Mouse (Mus musculus) right cerebral cortex, adult 18-20 months (tissue): Measurements from ENCODE around the gene Szrd1.

Source experiments
- DNase-seq: peaks from one replicate; pipeline ENCODE4 v3.0.0; 2022; ENCODE audit warnings: mixed read lengths

Gene Szrd1

DNA sequence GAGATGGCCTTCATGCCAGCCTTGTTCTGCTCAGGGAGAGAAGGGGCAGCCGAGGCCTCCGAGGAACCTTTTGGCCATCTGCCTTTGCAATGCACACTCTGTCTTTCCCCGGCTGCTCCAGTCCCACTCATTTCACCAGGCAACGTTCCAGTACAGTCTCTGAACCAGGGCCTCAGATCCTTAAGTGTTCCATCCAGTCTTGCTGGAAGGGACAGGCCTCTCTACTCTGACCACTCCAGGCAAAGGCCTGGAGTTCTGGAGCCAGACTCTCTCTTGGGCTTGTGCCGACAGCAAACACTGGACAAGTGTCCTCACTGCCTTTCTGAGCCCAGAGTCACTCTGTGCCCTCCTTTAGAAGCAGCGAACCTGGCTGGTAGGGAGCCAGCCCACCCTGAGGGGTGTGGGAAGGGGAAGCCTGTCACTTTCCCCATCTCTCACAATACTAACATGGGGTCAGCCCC, 25.0 kb downstream of the Szrd1 start:
- peak; percentile 48 for DNase-seq

DNA sequence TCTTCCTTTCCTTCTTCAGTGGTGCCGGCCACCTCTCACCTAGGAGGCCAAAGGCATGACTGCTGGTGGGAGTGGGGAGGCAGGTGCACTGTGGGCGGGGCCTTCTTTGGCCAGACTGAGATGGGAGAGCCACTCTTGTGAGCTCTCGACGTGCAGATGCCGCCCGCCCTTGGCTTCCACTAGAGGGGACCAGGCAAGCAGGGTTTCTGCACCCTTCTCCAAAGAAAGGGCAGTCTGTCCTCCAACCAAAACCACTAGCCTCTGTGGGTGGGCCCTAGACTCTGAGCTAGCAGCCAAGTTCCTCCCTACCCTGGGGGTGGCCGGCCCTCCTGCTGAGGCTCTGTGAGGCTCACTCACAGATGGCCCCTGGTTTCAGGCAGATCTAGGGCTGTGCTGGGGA, 25.7 kb downstream of the Szrd1 start:
- no peak for DNase-seq

GRCm38 (mm10) chr4:141108196-141108732, 31.3 kb downstream of the Szrd1 start:
- DNase-seq = no peak

GRCm38 (mm10) chr4:141106526-141107183, 32.9 kb downstream of the Szrd1 start:
- DNase-seq = no peak

- DNase-seq = no peak
Observed at GRCm38 (mm10) chr4:141101855-141102254, 37.7 kb downstream of the Szrd1 start.

- no peak for DNase-seq
Observed at GRCm38 (mm10) chr4:141101291-141101690, 38.3 kb downstream of the Szrd1 start.

- no peak for DNase-seq
Observed at GRCm38 (mm10) chr4:141099956-141100355, 39.6 kb downstream of the Szrd1 start.

DNA sequence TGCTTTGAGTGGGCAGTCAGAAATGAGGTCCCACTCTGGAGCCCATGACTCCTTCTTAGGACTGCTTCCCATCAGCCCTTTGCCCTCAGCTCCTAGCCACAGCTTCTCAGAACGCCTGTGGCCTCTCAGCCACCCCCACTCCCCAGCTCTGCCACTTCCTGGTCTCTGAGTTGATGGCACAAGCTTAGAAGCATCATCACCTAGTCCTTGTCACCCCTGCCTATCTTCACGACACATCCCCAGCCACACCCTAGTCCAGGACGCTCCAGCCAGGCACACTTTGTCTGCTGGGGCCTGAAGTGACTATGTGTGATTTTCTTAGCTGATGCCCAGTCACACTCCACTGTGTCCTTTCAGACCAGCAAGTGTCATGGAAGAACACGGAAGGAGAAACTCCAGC, 40.6 kb downstream of the Szrd1 start:
- DNase-seq = no peak

- DNase-seq = no peak
Observed at GRCm38 (mm10) chr4:141096710-141097109, 42.9 kb downstream of the Szrd1 start.

DNA sequence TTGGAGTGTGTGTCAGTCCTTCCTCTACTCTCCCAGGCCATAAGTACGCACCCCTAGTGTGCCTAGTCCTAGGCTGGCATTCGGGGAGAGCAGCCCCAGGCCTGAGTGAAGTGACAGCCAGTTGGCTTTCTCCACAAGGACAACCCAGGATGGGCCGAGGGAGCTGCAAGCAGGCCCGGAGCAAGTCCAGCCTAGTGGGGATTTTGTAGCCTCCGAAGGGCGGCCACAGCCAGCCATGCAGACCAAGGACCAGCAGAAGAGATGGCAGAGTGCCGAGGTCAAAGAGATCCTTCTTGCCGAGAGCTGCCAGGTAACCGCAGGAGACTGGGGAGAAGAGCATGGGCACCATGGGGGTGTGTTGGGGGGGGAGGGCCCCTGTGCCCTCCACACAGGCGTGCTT, 44.6 kb downstream of the Szrd1 start:
- DNase-seq = no peak

- DNase-seq = peak; percentile 61
Observed at GRCm38 (mm10) chr4:141088714-141089113, 50.9 kb downstream of the Szrd1 start.

DNA sequence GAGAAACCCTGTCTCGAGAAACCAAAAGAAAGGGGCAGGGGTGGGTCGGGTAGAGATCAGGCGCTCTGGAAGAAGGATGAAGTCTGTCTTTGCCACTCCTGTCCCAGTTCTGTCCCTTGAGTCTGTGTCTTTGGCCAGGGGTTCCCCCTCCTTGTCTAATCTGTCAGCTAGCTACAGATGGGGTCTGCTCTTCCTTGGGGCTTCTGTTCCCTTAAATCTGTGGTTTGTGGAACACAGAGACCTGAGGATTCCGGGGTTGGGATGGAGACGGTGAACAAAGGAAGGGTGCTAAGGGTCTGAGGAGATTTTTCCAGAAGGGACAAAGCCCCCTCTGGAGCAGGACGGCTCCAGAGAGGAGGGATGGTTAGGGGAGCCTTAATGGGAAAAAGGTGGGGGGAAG, 51.5 kb downstream of the Szrd1 start, which contains the start of gene Spata21:
Gene Spata21, plus strand, starts transcription at position 301 of the 400 bp plus-strand sequence.
- DNase-seq = no peak

- DNase-seq = no peak
Observed at GRCm38 (mm10) chr4:141086862-141087261, 52.7 kb downstream of the Szrd1 start.

DNA sequence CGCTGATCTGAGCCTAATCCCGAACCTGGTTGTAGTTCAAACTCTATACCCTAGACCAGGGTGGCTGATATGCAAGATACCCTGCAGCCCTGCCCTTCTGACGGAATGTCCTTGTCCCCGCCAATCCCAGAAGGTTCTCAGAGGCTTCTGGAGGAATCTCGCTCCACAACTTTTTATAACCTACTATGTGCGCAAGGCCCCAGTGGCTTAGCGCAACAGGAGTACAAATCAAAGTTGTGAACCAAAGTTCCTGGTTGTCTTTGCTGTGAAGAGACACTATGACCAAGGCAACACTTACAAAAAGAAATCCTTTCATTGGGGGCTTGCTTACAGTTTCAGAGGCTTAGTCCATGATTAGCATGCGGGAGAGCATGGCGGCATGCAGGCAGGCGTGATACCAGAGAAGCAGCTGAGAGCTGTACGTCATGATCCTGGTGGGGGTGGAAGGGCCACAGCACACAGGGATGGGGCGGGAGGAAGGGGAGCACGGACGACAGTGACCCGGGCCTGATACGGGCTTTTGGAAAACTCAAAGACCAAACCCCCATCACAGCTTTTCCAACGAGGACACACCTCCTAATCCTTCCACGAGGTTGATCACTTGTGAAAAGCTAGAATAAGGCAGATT, 61.0 kb downstream of the Szrd1 start:
- no peak for DNase-seq

DNA sequence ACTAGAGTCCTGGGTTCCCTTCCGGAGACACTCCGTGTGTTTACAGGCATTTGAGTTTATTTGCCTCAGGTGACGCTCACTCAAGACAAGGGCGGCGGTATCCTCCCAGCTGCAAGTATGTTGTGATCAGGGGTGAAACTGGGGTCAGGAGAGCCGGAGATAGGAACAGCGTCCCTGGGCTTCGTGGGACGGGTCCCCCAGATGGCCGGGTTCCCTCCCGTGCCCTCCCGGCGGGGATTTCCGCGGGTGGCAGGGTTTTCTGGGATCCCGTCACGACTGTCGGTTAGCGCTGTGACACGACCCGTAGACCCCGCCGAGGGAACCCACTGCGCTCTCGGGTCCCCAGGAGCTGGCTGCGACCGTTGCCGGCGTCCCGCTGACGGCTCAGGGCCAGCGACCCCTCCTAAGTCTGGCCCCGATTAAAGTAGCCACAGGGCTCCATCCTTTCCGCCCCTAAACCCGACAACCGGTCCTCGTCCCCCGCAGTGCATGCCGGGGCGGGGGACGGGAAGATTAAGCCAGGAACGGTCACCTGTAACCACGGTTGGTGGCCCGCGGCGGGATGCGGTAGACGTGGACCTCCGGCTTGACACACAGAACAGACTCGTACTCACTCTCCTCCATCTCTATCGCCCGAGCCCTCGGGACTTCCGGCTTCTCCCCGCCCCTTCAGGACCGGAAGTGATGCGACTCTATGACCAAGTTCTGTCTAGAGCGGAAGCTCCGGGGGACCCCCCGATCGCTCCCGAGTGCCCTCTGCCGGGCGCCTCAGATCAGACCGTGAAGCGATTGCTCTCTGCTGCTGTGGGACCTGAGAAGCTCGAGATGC, 61.7 kb downstream of the Szrd1 start, which contains the start of gene Necap2:
Gene Necap2, minus strand, starts transcription at position 677 of the 829 bp plus-strand sequence.
- peak; percentile 95 for DNase-seq

GRCm38 (mm10) chr4:141076761-141077506, 62.6 kb downstream of the Szrd1 start:
- no peak for DNase-seq

DNA sequence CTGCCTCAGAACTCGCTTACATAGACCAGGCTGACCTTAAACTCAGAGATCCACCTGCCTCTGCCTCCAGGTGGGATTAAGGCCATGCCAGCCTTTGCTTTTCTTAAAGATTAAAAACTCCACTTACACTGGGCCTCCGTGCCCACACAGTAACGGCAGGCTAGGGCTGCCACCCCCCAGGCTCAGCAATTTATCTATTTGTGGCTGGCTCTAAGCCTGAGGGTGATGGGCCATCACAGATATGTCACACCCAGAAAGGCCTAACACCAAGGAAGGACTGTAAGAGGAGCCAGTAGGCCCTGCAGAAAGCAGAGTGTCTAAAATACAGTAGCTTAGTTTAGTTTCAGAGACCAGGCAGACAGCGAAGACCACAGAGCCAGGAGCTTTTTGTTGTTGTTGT, 65.5 kb downstream of the Szrd1 start:
- no peak for DNase-seq

- peak; percentile 81 for DNase-seq
Observed at GRCm38 (mm10) chr4:141073661-141074060, 65.9 kb downstream of the Szrd1 start.

DNA sequence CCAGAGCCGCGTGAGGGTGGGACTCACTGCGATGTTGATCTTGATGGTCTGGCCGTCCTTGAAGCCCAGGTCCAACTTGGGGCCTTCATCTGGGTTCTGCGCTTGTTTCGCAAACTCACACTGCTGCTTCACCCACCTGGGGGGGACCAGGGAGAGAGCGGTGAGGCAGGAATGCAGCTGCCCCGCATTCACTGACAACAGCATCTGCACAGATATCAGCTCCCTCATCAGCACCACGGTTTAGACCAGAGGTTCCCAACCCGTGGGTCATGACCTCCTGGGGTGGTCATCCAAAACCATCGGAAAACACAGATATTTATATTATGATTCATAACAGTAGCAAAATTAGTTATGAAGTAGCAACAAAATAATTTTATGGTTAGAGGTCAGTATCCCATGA, 67.1 kb downstream of the Szrd1 start:
- no peak for DNase-seq

DNA sequence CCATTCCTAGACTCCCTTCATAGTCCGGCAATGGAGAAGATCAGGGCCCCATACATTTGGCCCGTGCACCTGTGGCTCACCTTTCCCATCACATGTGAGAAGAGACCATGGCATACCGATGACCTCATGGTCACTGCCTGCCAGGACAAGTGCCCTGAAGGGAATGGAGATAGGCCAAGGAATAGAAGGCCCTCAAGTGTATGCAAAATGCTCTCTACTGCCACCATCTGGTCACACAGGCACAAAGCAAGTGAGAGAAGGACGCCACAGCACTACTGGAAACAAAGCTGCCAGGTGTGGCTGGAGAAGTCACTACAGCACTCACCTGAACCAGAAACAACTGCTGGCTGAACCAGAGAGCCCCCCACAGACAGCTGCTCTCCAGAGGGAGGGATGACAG, 69.8 kb downstream of the Szrd1 start:
- DNase-seq = peak; percentile 52

DNA sequence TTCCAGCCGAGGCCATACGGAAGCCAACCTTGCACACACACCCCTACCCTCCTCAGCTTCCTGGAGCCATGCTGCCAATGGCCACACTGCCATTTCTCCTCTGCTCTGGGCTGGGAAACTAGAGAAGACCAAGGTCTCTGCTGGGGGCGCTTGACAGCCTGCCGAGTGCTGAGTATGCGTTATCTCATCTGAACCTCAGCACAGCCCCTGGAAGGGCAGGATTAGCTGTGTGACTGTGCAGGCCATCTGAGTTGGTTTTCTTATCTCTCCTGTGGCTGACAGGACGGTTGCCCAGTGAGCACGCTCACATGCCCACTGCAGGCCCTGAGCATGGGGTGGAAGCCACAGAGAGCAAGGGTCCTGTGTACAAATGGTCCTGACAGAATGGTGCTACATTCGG, 70.9 kb downstream of the Szrd1 start:
- DNase-seq = no peak

DNA sequence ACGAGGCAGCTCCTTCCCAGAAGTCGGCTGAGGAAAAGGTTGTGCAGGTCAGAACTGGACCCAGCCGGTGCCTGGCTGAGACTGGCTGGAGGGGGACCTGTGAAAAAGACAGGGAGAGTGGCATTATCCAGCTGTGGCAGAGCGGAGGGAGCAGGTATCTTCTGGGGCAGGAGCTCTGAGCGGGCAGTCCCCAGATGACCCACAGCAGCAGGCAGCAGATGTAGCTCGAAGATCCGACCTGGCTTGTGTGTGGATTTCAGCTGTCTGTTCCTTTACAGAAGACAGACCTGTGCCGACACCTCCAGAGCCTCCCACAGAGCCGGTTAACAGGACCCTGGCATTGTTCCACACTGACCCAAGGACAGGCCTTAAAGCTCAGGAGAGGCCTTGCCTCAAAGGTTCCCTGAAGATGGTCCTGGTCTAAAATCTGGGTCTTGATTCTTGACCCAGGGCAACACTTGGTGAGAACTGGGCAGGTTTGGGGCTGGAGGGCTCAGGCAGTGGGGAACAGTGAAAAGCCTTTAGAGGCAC, 72.0 kb downstream of the Szrd1 start:
- DNase-seq = no peak
